Mouse (Mus musculus): Measurements from ENCODE around the gene Igfbp2. TPM values are rescaled to one million over a fixed set of nuclear protein-coding genes. Genes with fewer than 3 reads are reported as not detected.

The Igfbp2 gene
- 137 and 226 TPM in 2 replicates for polyA plus RNA-seq (2016; fragmentation: Nextera tagmentation; extraction: Ambion mirVana)

DNA sequence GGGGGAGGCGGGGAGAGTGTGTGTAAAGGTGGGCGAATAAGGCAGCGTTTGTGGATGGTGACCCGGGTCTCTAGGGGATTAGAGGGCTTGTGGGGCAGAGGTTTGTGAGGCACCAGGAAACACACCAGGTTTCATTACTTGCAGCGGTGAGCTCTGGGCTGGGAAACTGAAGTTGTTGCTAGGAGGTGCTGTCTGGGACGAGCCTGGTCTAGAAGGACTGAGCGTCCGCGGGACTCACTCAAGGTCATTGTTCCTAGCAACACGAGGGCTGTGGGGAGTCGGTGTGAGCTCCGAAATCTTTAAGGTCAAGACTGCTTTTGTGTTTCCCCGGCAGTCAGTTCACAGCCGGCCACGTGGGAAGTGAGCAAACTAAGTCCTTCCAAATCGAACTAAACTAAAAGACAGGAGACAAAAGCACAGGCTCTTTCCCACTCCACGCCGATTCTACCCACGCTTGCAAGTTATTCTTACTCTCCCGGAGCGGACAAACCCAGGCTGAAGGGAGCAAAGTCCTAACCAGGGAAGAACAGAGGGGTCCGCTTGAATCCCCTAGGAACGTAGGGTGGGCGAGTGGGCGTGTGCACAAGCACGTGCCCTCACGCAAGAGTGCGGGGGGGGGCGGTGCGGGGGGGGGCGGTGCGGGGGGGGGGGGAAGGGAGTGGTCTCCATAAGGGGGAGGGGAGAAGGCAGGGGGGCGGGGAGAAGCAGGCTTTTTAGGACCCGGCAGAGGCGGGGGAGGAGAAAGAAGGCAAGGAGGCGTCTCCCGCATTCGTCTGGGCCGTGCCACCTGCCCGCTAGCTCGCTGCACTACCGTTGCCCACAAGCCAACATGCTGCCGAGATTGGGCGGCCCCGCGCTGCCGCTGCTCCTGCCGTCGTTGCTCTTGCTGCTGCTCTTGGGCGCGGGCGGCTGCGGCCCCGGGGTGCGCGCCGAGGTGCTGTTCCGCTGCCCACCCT, at the start of gene Igfbp2:
Igfbp2 (plus strand) TSS at position 753 of the 956 bp plus-strand sequence.
- 1% methylated on average over 53 of the region's 58 CpGs for WGBS
- H3K4me1 ChIP-seq: peaks cover 50% of the 10 kb centered on the region

GRCm38 (mm10) chr1:72778789-72779188, 45.5 kb upstream of the Igfbp2 start:
- DNase-seq (ENCODE audit: low spot score): no peak
- WGBS: 15% methylated on average over 6 of the region's 6 CpGs
- no peaks in the 10 kb centered on the region for H3K36me3 ChIP-seq
- H3K27ac ChIP-seq: 0 out of 2 replicates have a peak overlapping the region, but pooled peaks have one; percentile 5
- H3K4me3 ChIP-seq: no peak overlapping the region
- H3K4me1 ChIP-seq: peaks cover 26% of the 10 kb centered on the region
- no peaks in the 10 kb centered on the region for H3K9me3 ChIP-seq
- no peaks in the 10 kb centered on the region for H3K27me3 ChIP-seq (ENCODE audit: insufficient read depth, poor library complexity, severe bottlenecking)

More for the DNA sequence above, at the start of gene Igfbp2:
- Histone ChIP-seq H3K36me3 (no peaks in the 10 kb centered on the region), H3K4me3 (peak within 1 kb of the TSS; percentile 68), H3K9me3 (no peaks in the 10 kb centered on the region), H3K27ac (peak within 1 kb of the TSS; percentile 82), H3K27me3 (ENCODE audit: insufficient read depth, poor library complexity, severe bottlenecking) (peaks cover 12% of the 10 kb centered on the region; the same call in 1 of the 2 replicates)
- DNase-seq (ENCODE audit: low spot score): peak; percentile 81

- DNase-seq (ENCODE audit: low spot score): no peak
- 27% methylated on average over 7 of the region's 7 CpGs for WGBS
- H3K9me3 ChIP-seq: no peaks in the 10 kb centered on the region
- H3K27me3 ChIP-seq (ENCODE audit: insufficient read depth, poor library complexity, severe bottlenecking): no peaks in the 10 kb centered on the region
- no peak overlapping the region for H3K4me3 ChIP-seq
- H3K36me3 ChIP-seq: no peaks in the 10 kb centered on the region
- no peak overlapping the region for H3K27ac ChIP-seq
- H3K4me1 ChIP-seq: peaks cover 26% of the 10 kb centered on the region
These were observed 43.6 kb upstream of the Igfbp2 start for GRCm38 (mm10) chr1:72780720-72781119.

DNA sequence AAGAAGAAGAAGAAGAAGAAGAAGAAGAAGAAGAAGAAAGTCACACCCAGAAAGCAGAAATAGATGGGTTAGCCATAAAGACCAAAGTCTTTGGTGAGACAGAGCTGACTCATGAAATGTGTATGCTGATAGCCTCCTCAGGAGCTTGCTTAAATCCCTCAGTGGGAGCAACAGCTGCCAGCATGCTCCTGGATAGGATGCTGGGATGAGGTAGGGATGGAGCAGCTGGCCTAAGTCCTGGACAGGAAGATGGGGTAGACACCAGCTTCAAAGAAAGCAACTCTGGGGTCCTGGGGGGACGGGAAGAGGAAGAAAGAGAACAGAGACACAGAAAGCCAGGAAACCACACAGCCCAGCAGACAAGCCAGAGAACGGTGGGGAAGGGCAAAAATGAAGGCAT, 41.0 kb upstream of the Igfbp2 start:
- Histone ChIP-seq H3K27me3 (ENCODE audit: insufficient read depth, poor library complexity, severe bottlenecking) (no peaks in the 10 kb centered on the region), H3K4me3 (no peak overlapping the region), H3K9me3 (no peaks in the 10 kb centered on the region), H3K27ac (no peak overlapping the region), H3K4me1 (peaks cover 26% of the 10 kb centered on the region), H3K36me3 (no peaks in the 10 kb centered on the region)
- DNase-seq (ENCODE audit: low spot score): no peak
- 52% methylated on average over 2 of the region's 2 CpGs for WGBS

DNA sequence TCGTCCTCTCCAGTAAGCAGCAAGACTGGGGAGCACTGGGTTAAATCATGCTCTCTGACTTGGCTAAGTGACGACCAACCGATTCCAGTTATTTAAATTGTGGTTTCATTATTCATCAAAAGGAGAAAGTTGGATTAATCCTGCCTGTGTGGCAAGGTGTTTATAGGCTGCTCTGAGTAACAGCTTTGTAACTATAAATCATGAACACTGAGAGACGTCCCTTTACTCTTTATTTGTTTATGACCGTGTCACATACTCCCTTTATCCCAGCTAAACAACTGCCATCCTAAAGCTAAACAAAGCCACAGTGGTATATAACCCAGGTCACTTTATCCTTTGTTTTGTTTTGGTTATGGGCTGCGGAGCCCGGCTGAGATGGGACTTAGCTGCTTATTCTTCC, 40.3 kb upstream of the Igfbp2 start:
- Histone ChIP-seq H3K4me3 (no peak overlapping the region), H3K27me3 (ENCODE audit: insufficient read depth, poor library complexity, severe bottlenecking) (no peaks in the 10 kb centered on the region), H3K27ac (no peak overlapping the region), H3K36me3 (no peaks in the 10 kb centered on the region), H3K4me1 (peaks cover 20% of the 10 kb centered on the region), H3K9me3 (no peaks in the 10 kb centered on the region)
- no peak for DNase-seq (ENCODE audit: low spot score)
- 58% methylated on average over 7 of the region's 7 CpGs for WGBS

- Histone ChIP-seq H3K27ac (no peak overlapping the region), H3K4me3 (no peak overlapping the region), H3K4me1 (no peaks in the 10 kb centered on the region), H3K36me3 (no peaks in the 10 kb centered on the region), H3K27me3 (ENCODE audit: insufficient read depth, poor library complexity, severe bottlenecking) (no peaks in the 10 kb centered on the region), H3K9me3 (no peaks in the 10 kb centered on the region)
- 58% methylated on average over 3 of the region's 3 CpGs for WGBS
- DNase-seq (ENCODE audit: low spot score): no peak
These were observed 33.6 kb upstream of the Igfbp2 start for GRCm38 (mm10) chr1:72790670-72791069.

GRCm38 (mm10) chr1:72791743-72792142, 32.6 kb upstream of the Igfbp2 start:
- Histone ChIP-seq H3K9me3 (no peaks in the 10 kb centered on the region), H3K36me3 (no peaks in the 10 kb centered on the region), H3K4me3 (no peak overlapping the region), H3K27me3 (ENCODE audit: insufficient read depth, poor library complexity, severe bottlenecking) (no peaks in the 10 kb centered on the region), H3K27ac (no peak overlapping the region), H3K4me1 (no peaks in the 10 kb centered on the region)
- DNase-seq (ENCODE audit: low spot score): no peak

DNA sequence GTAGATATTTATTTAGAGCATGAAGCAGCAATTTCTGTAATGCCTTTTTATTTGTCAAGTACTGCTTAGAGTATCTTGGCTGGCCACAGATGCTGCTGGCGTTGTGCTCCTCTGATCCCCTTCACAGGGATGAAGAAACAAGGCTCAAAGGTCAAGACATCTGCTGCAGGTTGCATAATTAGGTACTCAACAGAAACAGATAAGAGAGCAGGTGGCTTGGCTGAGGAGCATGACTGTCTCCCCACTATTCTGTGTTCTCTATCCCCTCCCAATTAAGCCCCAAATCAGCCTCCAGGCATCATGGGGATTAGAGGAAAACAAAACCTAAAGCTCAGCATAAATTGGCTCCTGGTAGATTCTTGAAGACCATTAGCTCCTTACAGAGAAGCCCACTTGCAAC, 32.0 kb upstream of the Igfbp2 start:
- Histone ChIP-seq H3K36me3 (no peaks in the 10 kb centered on the region), H3K27ac (no peak overlapping the region), H3K9me3 (no peaks in the 10 kb centered on the region), H3K4me1 (no peaks in the 10 kb centered on the region), H3K27me3 (ENCODE audit: insufficient read depth, poor library complexity, severe bottlenecking) (no peaks in the 10 kb centered on the region), H3K4me3 (no peak overlapping the region)
- DNase-seq (ENCODE audit: low spot score): no peak
- WGBS: 60% methylated on average over 1 of the region's 1 CpGs

DNA sequence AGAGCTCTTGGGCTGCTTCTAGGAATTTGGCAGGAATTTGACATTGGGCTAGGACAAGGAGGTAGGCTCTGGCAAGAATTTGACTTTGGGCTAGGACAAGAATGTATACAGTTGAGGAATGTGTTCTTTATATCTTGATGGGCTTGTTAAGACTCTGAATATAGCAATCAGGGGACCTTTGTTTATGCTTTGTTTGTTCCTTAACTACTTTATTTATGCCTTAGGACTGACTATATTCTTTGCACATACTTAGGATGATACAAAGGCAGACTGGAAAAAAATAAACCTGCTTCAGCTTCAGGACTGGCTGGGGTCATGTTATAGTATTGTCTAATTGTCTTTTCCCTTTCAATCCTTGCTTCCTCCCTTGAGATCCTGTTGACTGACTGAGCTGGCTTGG, 31.1 kb upstream of the Igfbp2 start:
- Histone ChIP-seq H3K27ac (no peak overlapping the region), H3K9me3 (no peaks in the 10 kb centered on the region), H3K27me3 (ENCODE audit: insufficient read depth, poor library complexity, severe bottlenecking) (no peaks in the 10 kb centered on the region), H3K36me3 (no peaks in the 10 kb centered on the region), H3K4me3 (no peak overlapping the region), H3K4me1 (no peaks in the 10 kb centered on the region)
- DNase-seq (ENCODE audit: low spot score): no peak

DNA sequence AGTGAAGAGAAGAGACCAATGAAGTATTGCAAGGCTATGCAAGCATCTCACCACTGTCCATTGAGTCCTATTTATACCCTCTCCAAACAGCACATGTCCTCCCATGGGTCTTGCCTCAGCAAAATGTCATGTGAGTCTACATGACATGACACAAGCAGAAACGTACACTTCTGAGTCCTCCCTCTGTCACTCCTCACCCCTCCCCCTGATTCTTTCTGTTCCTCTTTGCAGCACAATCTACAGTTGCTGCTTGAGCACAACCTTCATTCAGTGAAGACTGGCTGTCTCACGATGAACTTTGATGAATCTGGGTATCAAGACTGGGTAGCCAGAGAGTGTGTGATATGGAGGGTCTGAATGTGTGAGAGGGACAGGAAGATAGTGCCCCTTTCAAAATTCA, 28.2 kb upstream of the Igfbp2 start:
- Histone ChIP-seq H3K4me1 (no peaks in the 10 kb centered on the region), H3K9me3 (no peaks in the 10 kb centered on the region), H3K27me3 (ENCODE audit: insufficient read depth, poor library complexity, severe bottlenecking) (no peaks in the 10 kb centered on the region), H3K4me3 (no peak overlapping the region), H3K27ac (no peak overlapping the region), H3K36me3 (no peaks in the 10 kb centered on the region)
- DNase-seq (ENCODE audit: low spot score): no peak
- 70% methylated on average over 2 of the region's 2 CpGs for WGBS

DNA sequence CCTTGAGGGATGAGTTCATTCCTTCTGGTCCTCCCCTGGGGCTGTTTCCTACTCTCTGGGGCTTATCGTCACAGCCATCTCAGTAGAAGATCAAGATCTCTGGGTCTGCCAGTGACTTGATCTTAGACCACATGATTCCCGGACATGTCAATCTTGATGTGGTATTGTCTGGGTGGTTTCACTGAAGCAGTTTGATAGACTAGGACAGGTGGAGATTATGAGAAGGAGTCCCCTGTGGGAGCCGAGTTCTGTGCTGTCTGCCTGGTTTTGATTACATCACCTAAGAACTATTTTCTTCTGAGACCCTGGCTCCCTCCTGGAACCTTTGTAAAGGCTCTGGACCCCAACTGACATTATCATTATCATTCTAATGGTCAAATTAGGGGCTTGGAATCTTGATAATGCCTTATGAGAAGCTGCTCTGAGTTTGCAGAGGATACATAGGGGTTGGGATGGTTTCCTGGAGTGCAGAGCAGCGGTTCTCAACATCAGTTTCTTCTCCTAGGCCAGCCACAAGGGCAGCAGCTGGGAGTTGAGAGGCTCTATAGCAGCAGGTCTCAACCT, 27.1 kb upstream of the Igfbp2 start:
- no peaks in the 10 kb centered on the region for H3K4me1 ChIP-seq
- H3K36me3 ChIP-seq: no peaks in the 10 kb centered on the region
- no peaks in the 10 kb centered on the region for H3K27me3 ChIP-seq (ENCODE audit: insufficient read depth, poor library complexity, severe bottlenecking)
- no peak overlapping the region for H3K4me3 ChIP-seq
- DNase-seq (ENCODE audit: low spot score): no peak
- WGBS: 61% methylated on average over 4 of the region's 4 CpGs
- no peak overlapping the region for H3K27ac ChIP-seq
- no peaks in the 10 kb centered on the region for H3K9me3 ChIP-seq

- WGBS: 68% methylated on average over 2 of the region's 2 CpGs
- H3K36me3 ChIP-seq: no peaks in the 10 kb centered on the region
- no peaks in the 10 kb centered on the region for H3K9me3 ChIP-seq
- DNase-seq (ENCODE audit: low spot score): no peak
- H3K27ac ChIP-seq: no peak overlapping the region
- no peak overlapping the region for H3K4me3 ChIP-seq
- H3K4me1 ChIP-seq: no peaks in the 10 kb centered on the region
- H3K27me3 ChIP-seq (ENCODE audit: insufficient read depth, poor library complexity, severe bottlenecking): no peaks in the 10 kb centered on the region
These were observed 25.9 kb upstream of the Igfbp2 start for GRCm38 (mm10) chr1:72798441-72798840.

DNA sequence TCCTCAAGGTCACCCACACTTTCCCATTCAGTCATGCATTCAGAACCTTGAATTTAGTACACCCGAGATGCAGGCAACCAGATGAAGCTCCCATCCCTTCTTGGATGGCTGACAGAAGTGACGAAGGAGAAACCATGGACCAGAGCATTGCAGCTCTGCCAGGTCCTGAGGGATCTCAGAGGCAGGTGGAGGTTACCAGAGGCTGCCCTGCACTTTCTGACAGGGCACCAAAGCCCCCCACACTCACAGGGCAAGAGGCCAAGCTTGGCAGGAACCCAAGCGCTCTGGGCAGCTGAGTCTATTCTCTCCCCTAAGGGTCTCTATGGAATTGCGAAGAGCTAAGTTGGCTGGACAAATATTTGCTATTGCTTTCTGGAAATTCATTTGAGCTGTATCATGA, 20.3 kb upstream of the Igfbp2 start:
- no peak for DNase-seq (ENCODE audit: low spot score)
- H3K27ac ChIP-seq: no peak overlapping the region
- no peaks in the 10 kb centered on the region for H3K36me3 ChIP-seq
- no peaks in the 10 kb centered on the region for H3K27me3 ChIP-seq (ENCODE audit: insufficient read depth, poor library complexity, severe bottlenecking)
- no peak overlapping the region for H3K4me3 ChIP-seq
- WGBS: 80% methylated on average over 4 of the region's 4 CpGs
- H3K4me1 ChIP-seq: peaks cover 19% of the 10 kb centered on the region
- no peaks in the 10 kb centered on the region for H3K9me3 ChIP-seq
